Mouse (Mus musculus): Measurements from ENCODE around the gene Cox10.

DNA sequence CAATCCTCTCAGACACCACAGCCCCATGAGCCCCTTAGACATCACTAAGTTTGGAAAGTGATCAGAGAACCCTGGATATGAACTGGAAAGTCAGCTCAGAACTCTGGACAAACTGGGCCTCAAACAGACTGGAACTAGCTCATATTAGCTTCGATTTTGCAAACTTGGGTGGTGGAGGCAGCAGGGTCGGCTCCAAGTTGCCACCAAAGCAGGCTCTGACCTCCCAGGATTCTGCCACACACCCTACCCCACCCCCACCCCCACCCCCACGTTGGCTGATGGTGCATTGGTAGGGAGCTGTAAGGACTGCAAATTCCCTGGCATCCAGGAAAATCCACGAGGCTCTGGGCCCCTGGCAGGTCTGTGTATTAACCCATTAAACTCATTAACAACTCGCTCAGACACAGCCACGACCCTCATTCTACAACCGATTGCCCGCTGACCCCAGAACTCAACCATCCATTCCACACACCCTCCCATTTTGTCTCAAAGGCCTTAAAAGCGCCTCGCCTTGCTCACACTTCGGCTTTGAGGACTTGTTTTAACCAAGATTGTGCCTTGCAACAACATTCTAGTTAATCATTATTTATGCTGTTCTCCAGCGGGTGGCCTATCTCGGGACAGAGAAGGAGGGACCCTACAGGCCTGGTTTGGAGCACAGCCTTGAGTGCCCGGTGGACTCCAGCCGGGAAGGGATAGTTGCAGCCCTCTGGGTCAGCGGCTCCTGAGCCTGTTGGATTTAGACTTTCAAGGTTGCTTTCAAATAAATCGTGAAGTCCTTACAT is 160.8 kb downstream of the Cox10 start:
- TF ChIP-seq CEBPB (IDR thresholded peaks at IDR 0.05; ENCODE audit: low read depth) (no peak), FOSL1 (IDR thresholded peaks at IDR 0.05; ENCODE audit: insufficient read depth, low read length, poor library complexity, severe bottlenecking) (no peak), CTCF (IDR thresholded peaks at IDR 0.05; ENCODE audit: control insufficient read depth, insufficient read depth, insufficient read length) (no peak), MYOG (IDR thresholded peaks at IDR 0.05; ENCODE audit: control insufficient read depth, extremely low read depth, insufficient read length) (no peak), USF1 (IDR thresholded peaks at IDR 0.05; ENCODE audit: low read depth) (no peak), MAX (IDR thresholded peaks at IDR 0.05) (no peak)
